Mouse (Mus musculus) heart, adult 2 months (tissue): ENCODE data around the gene Tspo. TPM values are rescaled to one million over a fixed set of nuclear protein-coding genes. Genes with fewer than 3 reads are reported as not detected.

Experiments
- DNase-seq, 2 experiments: peaks; one replicate each; pipeline ENCODE4 v3.0.0; 2021
- H3K27ac ChIP-seq: fragments of 200-600 bp; 2 replicates; pipeline ENCODE4 v1.8.1; 2022
- H3K27me3 ChIP-seq: fragments of 200-500 bp; 2 replicates; pipeline ENCODE4 v1.6.1; 2012; ENCODE audit warnings: mild to moderate bottlenecking, low read length, inconsistent platforms, mixed read lengths; ENCODE audit not compliant: control insufficient read depth, insufficient read depth
- H3K36me3 ChIP-seq: fragments of 200-500 bp; 2 replicates; pipeline ENCODE4 v1.6.1; 2012; ENCODE audit warnings: low read length, inconsistent platforms; ENCODE audit not compliant: control insufficient read depth, insufficient read depth
- H3K4me1 ChIP-seq: fragments of 200-500 bp; 2 replicates; pipeline ENCODE4 v1.6.1; 2011; ENCODE audit warnings: low read length; ENCODE audit not compliant: control insufficient read depth, insufficient read depth
- H3K4me3 ChIP-seq: fragments of 200-600 bp; 2 replicates; pipeline ENCODE4 v1.8.1; 2022
- H3K79me2 ChIP-seq: fragments of 200-500 bp; replicated peaks from 2 replicates; pipeline ENCODE4 v1.6.1; 2012; ENCODE audit warnings: mild to moderate bottlenecking, inconsistent platforms, low read length, moderate library complexity, mixed read lengths; ENCODE audit not compliant: control insufficient read depth, insufficient read depth
- H3K9ac ChIP-seq: fragments of 200-500 bp; 2 replicates; pipeline ENCODE4 v1.6.1; 2012; ENCODE audit warnings: low read depth, mild to moderate bottlenecking, control low read depth, inconsistent platforms, low read length, mixed read lengths
- CTCF ChIP-seq: fragments of 200-600 bp; IDR thresholded peaks from 2 replicates; pipeline ENCODE4 v1.8.1; 2022; ENCODE audit warnings: antibody characterized with exemption, mild to moderate bottlenecking, moderate library complexity
- EP300 ChIP-seq: fragments of 200-500 bp; IDR thresholded peaks from 2 replicates; pipeline ENCODE4 v1.6.1; 2011; ENCODE audit warnings: low read depth, low read length, control low read depth; ENCODE audit not compliant: insufficient read depth
- POLR2A ChIP-seq: fragments of 200-500 bp; IDR thresholded peaks from 2 replicates; pipeline ENCODE4 v1.6.1; 2011; ENCODE audit warnings: mild to moderate bottlenecking, low read depth, low read length, control low read depth; ENCODE audit not compliant: insufficient read depth
- WGBS: fragments of 180-500 bp; shearing (Covaris S2); methylation state at CpG from one replicate; pipeline ENCODE4 v1.1.7; 2018; 5-methylcytosine and 5-hydroxymethylcytosine counted together
- intact Hi-C: fragments of 180-260 bp; cut with DNase I; formaldehyde crosslinking; loops from one replicate; pipeline ENCODE4 v1.15.1; 2025
- microRNA-seq, 2 experiments: library from miRNA; unstranded; fragments of <30 nt; microRNA quantifications; one replicate each; pipeline ENCODE4 v1.2.0; 2021
- polyA plus RNA-seq: library from polyadenylated mRNA; depleted of rRNA; stranded (reverse); fragments of >200 nt; gene quantifications from 2 replicates; pipeline ENCODE4 v1.2.3, GENCODE M21; 2012; rRNA removed
- total RNA-seq, 2 experiments: library from RNA; stranded (reverse); gene quantifications; 2 replicates each; pipeline ENCODE4 v1.2.3; 2021

The Tspo gene
- total and polyA plus RNA-seq, 3 experiments = 61.2 to 154 (median 61.8) TPM

DNA sequence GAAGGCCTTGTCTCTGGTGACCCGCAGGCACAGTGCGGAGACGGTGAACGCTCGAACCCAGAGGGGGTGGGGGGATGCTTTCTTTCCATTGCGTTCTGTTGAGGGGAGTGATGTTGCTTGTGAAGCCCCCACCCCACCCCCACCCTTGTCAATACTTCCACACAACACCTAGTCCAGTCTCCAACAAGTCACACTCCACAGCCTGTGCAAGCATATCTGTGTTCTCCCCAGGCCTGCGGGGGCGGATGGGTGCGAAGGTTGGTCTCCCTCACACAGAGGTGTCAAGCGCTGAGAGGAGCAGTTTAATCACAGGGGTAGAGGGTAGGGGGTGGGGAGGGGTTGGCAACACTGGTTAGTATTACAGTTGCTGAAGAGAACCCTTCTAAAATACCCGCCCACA, 42.8 kb downstream of the Tspo start:
- intact Hi-C loops = loop anchor here (5.0 kb wide), 1 partner anchor 39 kb away; no protein-coding TSS in a partner anchor
- H3K4me1 ChIP-seq = peaks cover 4% of the 10 kb centered on the region
- H3K27ac ChIP-seq = no peak overlapping the region
- H3K79me2 ChIP-seq = no peaks in the 10 kb centered on the region
- H3K9ac ChIP-seq = no peak overlapping the region
- H3K36me3 ChIP-seq = no peaks in the 10 kb centered on the region
- no peak overlapping the region for H3K4me3 ChIP-seq
- DNase-seq = no peak
- TF ChIP-seq EP300 = no peak
- TF ChIP-seq CTCF = no peak
- no peak for TF ChIP-seq POLR2A
- 81% methylated on average over 11 of the region's 11 CpGs for WGBS
- no peaks in the 10 kb centered on the region for H3K27me3 ChIP-seq

DNA sequence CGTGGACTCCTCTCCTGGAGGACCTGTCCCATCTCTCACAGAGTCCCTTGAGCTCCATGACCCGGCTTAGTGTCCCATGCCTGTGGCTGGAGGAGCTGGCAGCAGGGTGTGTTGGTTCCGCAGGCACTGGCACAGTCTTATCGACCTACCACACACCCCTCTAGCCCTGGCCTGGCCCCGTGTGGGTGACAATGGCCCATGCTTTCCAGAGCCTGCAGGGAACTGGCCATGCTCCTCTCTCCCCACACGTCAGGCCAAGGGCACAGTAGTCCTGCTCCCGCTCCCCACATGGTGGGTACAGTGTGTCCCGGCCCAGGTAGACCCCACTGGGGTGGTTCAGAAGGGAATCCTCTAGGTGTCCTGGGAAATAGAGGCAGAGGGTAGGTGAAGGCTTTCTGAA, 43.3 kb downstream of the Tspo start:
- Histone ChIP-seq H3K36me3 (no peaks in the 10 kb centered on the region), H3K4me3 (no peak overlapping the region), H3K27me3 (no peaks in the 10 kb centered on the region), H3K4me1 (peaks cover 4% of the 10 kb centered on the region), H3K9ac (no peak overlapping the region), H3K27ac (no peak overlapping the region), H3K79me2 (no peaks in the 10 kb centered on the region)
- TF ChIP-seq EP300 (no peak), POLR2A (no peak), CTCF (no peak)
- intact Hi-C loops = loop anchor here (5.0 kb wide), 1 partner anchor 39 kb away; no protein-coding TSS in a partner anchor
- DNase-seq = no peak
- WGBS = 87% methylated on average over 8 of the region's 8 CpGs

DNA sequence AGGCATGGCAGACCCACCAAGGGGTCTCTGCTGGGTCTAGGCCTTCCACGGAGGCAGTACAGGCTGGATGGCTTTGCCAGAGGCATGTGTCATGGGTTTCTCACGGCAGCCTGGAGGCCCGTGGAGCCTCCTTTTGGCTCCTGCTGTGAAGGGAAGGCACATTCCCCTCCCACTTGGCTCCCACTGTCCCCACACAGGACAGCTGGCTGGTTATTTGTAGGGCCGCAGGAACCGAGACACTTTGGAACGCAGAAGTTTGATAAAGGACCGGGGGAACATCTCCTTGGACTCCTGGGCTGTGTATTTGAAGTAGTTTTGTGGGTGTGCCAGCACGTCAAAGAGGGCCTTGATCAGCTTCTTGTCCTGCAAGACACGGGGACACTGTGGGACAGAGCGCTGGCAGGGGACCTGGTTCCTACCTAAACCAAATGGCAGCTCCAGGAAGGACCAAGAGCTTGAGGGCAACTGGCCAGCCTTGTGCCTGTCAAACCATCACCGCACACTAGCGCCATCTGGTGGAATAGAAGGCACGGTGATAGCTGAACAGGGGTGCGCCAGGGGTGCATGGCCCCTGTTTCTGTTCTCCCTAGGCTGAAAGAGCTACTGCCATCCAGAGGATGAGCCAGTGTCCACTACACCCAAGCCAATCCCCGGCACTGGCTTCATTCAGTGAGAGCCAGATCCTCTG, 43.9 kb downstream of the Tspo start:
- Histone ChIP-seq H3K9ac (no peak overlapping the region), H3K4me1 (peaks cover 4% of the 10 kb centered on the region), H3K36me3 (no peaks in the 10 kb centered on the region), H3K27me3 (no peaks in the 10 kb centered on the region), H3K79me2 (no peaks in the 10 kb centered on the region), H3K4me3 (no peak overlapping the region), H3K27ac (no peak overlapping the region)
- TF ChIP-seq POLR2A = no peak
- TF ChIP-seq EP300 = peak; percentile 55; the same call in 1 of the 2 replicates
- TF ChIP-seq CTCF = peak; percentile 89
- peak; percentile 74 to 76 for DNase-seq
- 33% methylated on average over 15 of the region's 15 CpGs for WGBS
- intact Hi-C loops = loop anchor here (5.0 kb wide), 1 partner anchor 40 kb away; no protein-coding TSS in a partner anchor

DNA sequence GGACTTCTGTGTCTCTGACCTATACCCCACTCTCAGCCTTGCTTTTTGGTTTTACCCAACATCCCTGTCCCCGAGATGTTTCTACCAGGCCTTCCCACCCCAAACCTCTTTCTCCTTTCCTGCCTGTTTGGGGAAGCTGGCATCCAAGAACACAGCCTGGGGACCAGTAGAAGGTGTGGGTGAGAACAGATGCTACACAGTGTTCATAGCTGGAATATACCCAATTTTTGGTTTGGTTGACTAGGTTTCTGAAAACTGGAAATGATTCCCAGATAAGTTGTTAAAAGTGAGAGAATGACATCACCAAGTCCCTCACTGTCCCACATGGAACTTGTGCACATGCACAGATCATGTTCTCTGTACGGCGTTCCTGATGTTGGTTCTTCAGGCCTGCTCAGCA, 51.9 kb downstream of the Tspo start:
- Histone ChIP-seq H3K9ac (no peak overlapping the region), H3K36me3 (no peaks in the 10 kb centered on the region), H3K27me3 (no peaks in the 10 kb centered on the region), H3K4me1 (no peaks in the 10 kb centered on the region), H3K79me2 (no peaks in the 10 kb centered on the region), H3K4me3 (no peak overlapping the region), H3K27ac (no peak overlapping the region)
- 84% methylated on average over 3 of the region's 3 CpGs for WGBS
- no peak for DNase-seq
- intact Hi-C loops = no loop called here
- TF ChIP-seq CTCF = no peak
- TF ChIP-seq POLR2A = no peak

Small RNA genes lying within 50 kb of the gene (microRNA-seq; reads per million reads assigned to microRNA genes)
- gene Gm24575 = 0 reads per million in 2 experiments

Other genes with a start within 250 kb of the Tspo start
- 1 to 10 TPM; 9.6 to 9.8 TPM for gene Arfgap3, start 213.3 kb upstream of the Tspo start, total RNA-seq
- 12.2 and 13.1 TPM in 2 replicates for gene Arfgap3, start 213.3 kb upstream of the Tspo start, polyA plus RNA-seq
- gene Pacsin2, start 99.0 kb upstream of the Tspo start, total RNA-seq = 100 to 1,000 TPM; 200 to 246 TPM
- gene Pacsin2, start 99.0 kb upstream of the Tspo start, polyA plus RNA-seq = 111 and 169 TPM in 2 replicates
- 10 to 100 TPM; 52.1 to 62.9 TPM for gene Ttll1, start 52.7 kb upstream of the Tspo start, total RNA-seq
- gene Ttll1, start 52.7 kb upstream of the Tspo start, polyA plus RNA-seq = 37.6 and 41.3 TPM in 2 replicates
- 10 to 100 TPM in 1 of 2 experiments, 1 to 10 TPM in 1; 8.3 to 10.9 TPM for gene Bik, start 36.7 kb upstream of the Tspo start, total RNA-seq
- 11.7 and 21.8 TPM in 2 replicates for gene Bik, start 36.7 kb upstream of the Tspo start, polyA plus RNA-seq
- 10 to 100 TPM; 38.7 to 40.8 TPM for gene Mcat, start 195 bp downstream of the Tspo start, total RNA-seq
- gene Mcat, start 195 bp downstream of the Tspo start, polyA plus RNA-seq = 32.2 and 41.4 TPM in 2 replicates
- 1 to 10 TPM; 4.5 to 5.5 TPM for gene Ttll12, start 31.6 kb downstream of the Tspo start, total RNA-seq
- 9.9 and 10.6 TPM in 2 replicates for gene Ttll12, start 31.6 kb downstream of the Tspo start, polyA plus RNA-seq
- gene Scube1, start 161.4 kb downstream of the Tspo start, total RNA-seq = 1 to 10 TPM in 1 of 2 experiments, under 1 TPM in 1; 0.65 to 1.3 TPM
- 2.2 and 3.0 TPM in 2 replicates for gene Scube1, start 161.4 kb downstream of the Tspo start, polyA plus RNA-seq
- gene Mpped1, start 215.9 kb downstream of the Tspo start, total RNA-seq = not detected
- not detected in 2 replicates for gene Mpped1, start 215.9 kb downstream of the Tspo start, polyA plus RNA-seq